Mouse (Mus musculus): ENCODE results near the gene Kcnk7. TPM values are rescaled to one million over a fixed set of nuclear protein-coding genes. Genes with fewer than 3 reads are reported as not detected.
A peak's percentile ranks its signal among the peaks of the same experiment; 100 is the strongest.

Kcnk7 gene
- polyA plus RNA-seq, 1 experiment from 2014 or later, result 0.15 TPM

GRCm38 (mm10) chr19:5730314-5731186, 26.4 kb downstream of the Kcnk7 start:
- 0 out of 2 replicates have a peak, but pooled peaks cover 3% of the 10 kb centered on the region for H3K27me3 ChIP-seq (ENCODE audit: insufficient read depth, low read length)
- 73% methylated on average over 29 of the region's 29 CpGs for WGBS
- 0 out of 2 replicates have a peak, but pooled peaks cover 5% of the 10 kb centered on the region for H3K36me3 ChIP-seq (ENCODE audit: insufficient read depth, low read length)
- peak overlapping the region; percentile 98 for H3K4me2 ChIP-seq (replicated peaks; ENCODE audit: low read depth, low read length)
- H3K9me3 ChIP-seq (ENCODE audit: low read length), result no peaks in the 10 kb centered on the region
- ATAC-seq (ENCODE audit: low FRiP score, low TSS enrichment), result no peak
- H3K9ac ChIP-seq (replicated peaks; ENCODE audit: low read length), result peak overlapping the region; percentile 90
- H3K4me3 ChIP-seq (ENCODE audit: low read length), result peak overlapping the region; percentile 87
- H3K27ac ChIP-seq (ENCODE audit: low read length), result 0 out of 2 replicates have a peak overlapping the region, but pooled peaks have one; percentile 45
- peaks cover 53% of the 10 kb centered on the region for H3K4me1 ChIP-seq (ENCODE audit: insufficient read depth, low read length)

GRCm38 (mm10) chr19:5731264-5731978, 27.3 kb downstream of the Kcnk7 start:
- Histone ChIP-seq H3K9me3 (ENCODE audit: low read length) (no peaks in the 10 kb centered on the region), H3K27ac (ENCODE audit: low read length) (peak overlapping the region; percentile 70), H3K9ac (replicated peaks; ENCODE audit: low read length) (peak overlapping the region; percentile 90), H3K27me3 (ENCODE audit: insufficient read depth, low read length) (peaks cover 3% of the 10 kb centered on the region; the same call in 1 of the 2 replicates), H3K4me1 (ENCODE audit: insufficient read depth, low read length) (peaks cover 45% of the 10 kb centered on the region), H3K4me3 (ENCODE audit: low read length) (peak overlapping the region; percentile 87), H3K36me3 (ENCODE audit: insufficient read depth, low read length) (0 out of 2 replicates have a peak, but pooled peaks cover 5% of the 10 kb centered on the region), H3K4me2 (replicated peaks; ENCODE audit: low read depth, low read length) (peak overlapping the region; percentile 98)
- peak; percentile 90 for ATAC-seq (ENCODE audit: low FRiP score, low TSS enrichment)
- WGBS, result under 1% methylated on average over 47 of the region's 47 CpGs

- H3K36me3 ChIP-seq (ENCODE audit: insufficient read depth, low read length), result 0 out of 2 replicates have a peak, but pooled peaks cover 5% of the 10 kb centered on the region
- H3K9ac ChIP-seq (replicated peaks; ENCODE audit: low read length), result no peak overlapping the region
- H3K4me1 ChIP-seq (ENCODE audit: insufficient read depth, low read length), result peaks cover 22% of the 10 kb centered on the region
- H3K4me3 ChIP-seq (ENCODE audit: low read length), result no peak overlapping the region
- no peak overlapping the region for H3K4me2 ChIP-seq (replicated peaks; ENCODE audit: low read depth, low read length)
- H3K9me3 ChIP-seq (ENCODE audit: low read length), result no peaks in the 10 kb centered on the region
- peaks cover 3% of the 10 kb centered on the region; the same call in 1 of the 2 replicates for H3K27me3 ChIP-seq (ENCODE audit: insufficient read depth, low read length)
- no peak overlapping the region for H3K27ac ChIP-seq (ENCODE audit: low read length)
- no peak for ATAC-seq (ENCODE audit: low FRiP score, low TSS enrichment)
- WGBS, result 82% methylated on average over 9 of the region's 9 CpGs
These were observed 30.2 kb downstream of the Kcnk7 start for GRCm38 (mm10) chr19:5734325-5734724.

GRCm38 (mm10) chr19:5739446-5739845, 35.3 kb downstream of the Kcnk7 start:
- no peak for ATAC-seq (ENCODE audit: low FRiP score, low TSS enrichment)
- no peak overlapping the region for H3K27ac ChIP-seq (ENCODE audit: low read length)
- H3K9me3 ChIP-seq (ENCODE audit: low read length), result no peaks in the 10 kb centered on the region
- no peak overlapping the region for H3K9ac ChIP-seq (replicated peaks; ENCODE audit: low read length)
- H3K4me3 ChIP-seq (ENCODE audit: low read length), result no peak overlapping the region
- no peak overlapping the region for H3K4me2 ChIP-seq (replicated peaks; ENCODE audit: low read depth, low read length)
- 43% methylated on average over 2 of the region's 2 CpGs for WGBS
- H3K27me3 ChIP-seq (ENCODE audit: insufficient read depth, low read length), result peaks cover 3% of the 10 kb centered on the region; the same call in 1 of the 2 replicates
- H3K4me1 ChIP-seq (ENCODE audit: insufficient read depth, low read length), result peaks cover 34% of the 10 kb centered on the region
- no peaks in the 10 kb centered on the region for H3K36me3 ChIP-seq (ENCODE audit: insufficient read depth, low read length)

- no peaks in the 10 kb centered on the region for H3K36me3 ChIP-seq (ENCODE audit: insufficient read depth, low read length)
- ATAC-seq (ENCODE audit: low FRiP score, low TSS enrichment), result peak; percentile 41; the same call in 1 of the 2 replicates
- H3K27ac ChIP-seq (ENCODE audit: low read length), result peak within 1 kb of the TSS; percentile 78
- H3K4me3 ChIP-seq (ENCODE audit: low read length), result peak within 1 kb of the TSS; percentile 76
- no peaks in the 10 kb centered on the region for H3K9me3 ChIP-seq (ENCODE audit: low read length)
- 28% methylated on average over 10 of the region's 14 CpGs for WGBS
- peak within 1 kb of the TSS; percentile 94 for H3K9ac ChIP-seq (replicated peaks; ENCODE audit: low read length)
- H3K4me1 ChIP-seq (ENCODE audit: insufficient read depth, low read length), result peaks cover 41% of the 10 kb centered on the region
- H3K4me2 ChIP-seq (replicated peaks; ENCODE audit: low read depth, low read length), result peak within 1 kb of the TSS; percentile 99
- no peaks in the 10 kb centered on the region; the same call in 1 of the 2 replicates for H3K27me3 ChIP-seq (ENCODE audit: insufficient read depth, low read length)
These were observed 36.5 kb downstream of the Kcnk7 start, which contains the start of gene Ltbp3 for GRCm38 (mm10) chr19:5740320-5741317. Gene Ltbp3, plus strand, starts transcription at chr19:5740904.

- ATAC-seq (ENCODE audit: low FRiP score, low TSS enrichment), result peak; percentile 73; the same call in 1 of the 2 replicates
- Histone ChIP-seq H3K4me3 (ENCODE audit: low read length) (peak overlapping the region; percentile 76), H3K27me3 (ENCODE audit: insufficient read depth, low read length) (no peaks in the 10 kb centered on the region), H3K4me1 (ENCODE audit: insufficient read depth, low read length) (peaks cover 48% of the 10 kb centered on the region), H3K27ac (ENCODE audit: low read length) (peak overlapping the region; percentile 78), H3K9ac (replicated peaks; ENCODE audit: low read length) (peak overlapping the region; percentile 94), H3K9me3 (ENCODE audit: low read length) (no peaks in the 10 kb centered on the region), H3K36me3 (ENCODE audit: insufficient read depth, low read length) (no peaks in the 10 kb centered on the region), H3K4me2 (replicated peaks; ENCODE audit: low read depth, low read length) (peak overlapping the region; percentile 99)
- under 1% methylated on average over 42 of the region's 55 CpGs for WGBS
These were observed 37.6 kb downstream of the Kcnk7 start for GRCm38 (mm10) chr19:5741641-5742240.

GRCm38 (mm10) chr19:5742241-5742641, 38.1 kb downstream of the Kcnk7 start:
- peak; percentile 25; the same call in 1 of the 2 replicates for ATAC-seq (ENCODE audit: low FRiP score, low TSS enrichment)
- no peaks in the 10 kb centered on the region for H3K27me3 ChIP-seq (ENCODE audit: insufficient read depth, low read length)
- WGBS, result under 1% methylated on average over 32 of the region's 32 CpGs
- no peaks in the 10 kb centered on the region for H3K36me3 ChIP-seq (ENCODE audit: insufficient read depth, low read length)
- H3K4me3 ChIP-seq (ENCODE audit: low read length), result peak overlapping the region; percentile 76
- H3K4me2 ChIP-seq (replicated peaks; ENCODE audit: low read depth, low read length), result peak overlapping the region; percentile 99
- H3K9me3 ChIP-seq (ENCODE audit: low read length), result no peaks in the 10 kb centered on the region
- peaks cover 48% of the 10 kb centered on the region for H3K4me1 ChIP-seq (ENCODE audit: insufficient read depth, low read length)
- peak overlapping the region; percentile 94 for H3K9ac ChIP-seq (replicated peaks; ENCODE audit: low read length)
- peak overlapping the region; percentile 78 for H3K27ac ChIP-seq (ENCODE audit: low read length)

- H3K9ac ChIP-seq (replicated peaks; ENCODE audit: low read length), result no peak overlapping the region
- H3K4me2 ChIP-seq (replicated peaks; ENCODE audit: low read depth, low read length), result peak overlapping the region; percentile 99; the same call in 1 of the 2 replicates
- H3K4me3 ChIP-seq (ENCODE audit: low read length), result no peak overlapping the region
These were observed 39.4 kb downstream of the Kcnk7 start for GRCm38 (mm10) chr19:5743576-5743975.

More at GRCm38 (mm10) chr19:5743576-5743975, 39.4 kb downstream of the Kcnk7 start:
- Histone ChIP-seq H3K27ac (ENCODE audit: low read length) (no peak overlapping the region), H3K27me3 (ENCODE audit: insufficient read depth, low read length) (no peaks in the 10 kb centered on the region), H3K9me3 (ENCODE audit: low read length) (no peaks in the 10 kb centered on the region), H3K4me1 (ENCODE audit: insufficient read depth, low read length) (peaks cover 48% of the 10 kb centered on the region), H3K36me3 (ENCODE audit: insufficient read depth, low read length) (no peaks in the 10 kb centered on the region)
- WGBS, result 44% methylated on average over 5 of the region's 5 CpGs
- no peak for ATAC-seq (ENCODE audit: low FRiP score, low TSS enrichment)
